Mouse (Mus musculus) bone marrow macrophage, adult 2 months (primary cell): Measurements from ENCODE around the gene Gm11034. TPM values are rescaled to one million over a fixed set of nuclear protein-coding genes. Genes with fewer than 3 reads are reported as not detected.

Experiments
- H3K27ac ChIP-seq: 2 replicates; pipeline ENCODE4 v1.5.1; 2012; ENCODE audit warnings: low read depth, low read length; ENCODE audit not compliant: insufficient read depth
- H3K4me1 ChIP-seq: 2 replicates; pipeline ENCODE4 v1.6.1; 2012; ENCODE audit warnings: low read length; ENCODE audit not compliant: control insufficient read depth, insufficient read depth
- H3K4me3 ChIP-seq: 2 replicates; pipeline ENCODE4 v1.5.1; 2012; ENCODE audit warnings: mild to moderate bottlenecking, low read length, moderate library complexity; ENCODE audit not compliant: insufficient read depth
- CTCF ChIP-seq: IDR thresholded peaks from 2 replicates; pipeline ENCODE4 v1.5.1; 2012; ENCODE audit warnings: low read depth, mild to moderate bottlenecking, low read length, moderate library complexity
- POLR2A ChIP-seq: IDR thresholded peaks from 2 replicates; pipeline ENCODE4 v1.6.1; 2012; ENCODE audit warnings: mild to moderate bottlenecking, low read depth, low read length, borderline replicate concordance
- polyA plus RNA-seq: library from polyadenylated mRNA; stranded (reverse); fragments of >200 nt; gene quantifications from 2 replicates; pipeline ENCODE4 v1.2.4, GENCODE M21; 2012; ENCODE audit not compliant: missing spikeins, insufficient read depth, insufficient read length

Gene Gm11034
- polyA plus RNA-seq, 1 experiment: not detected

DNA sequence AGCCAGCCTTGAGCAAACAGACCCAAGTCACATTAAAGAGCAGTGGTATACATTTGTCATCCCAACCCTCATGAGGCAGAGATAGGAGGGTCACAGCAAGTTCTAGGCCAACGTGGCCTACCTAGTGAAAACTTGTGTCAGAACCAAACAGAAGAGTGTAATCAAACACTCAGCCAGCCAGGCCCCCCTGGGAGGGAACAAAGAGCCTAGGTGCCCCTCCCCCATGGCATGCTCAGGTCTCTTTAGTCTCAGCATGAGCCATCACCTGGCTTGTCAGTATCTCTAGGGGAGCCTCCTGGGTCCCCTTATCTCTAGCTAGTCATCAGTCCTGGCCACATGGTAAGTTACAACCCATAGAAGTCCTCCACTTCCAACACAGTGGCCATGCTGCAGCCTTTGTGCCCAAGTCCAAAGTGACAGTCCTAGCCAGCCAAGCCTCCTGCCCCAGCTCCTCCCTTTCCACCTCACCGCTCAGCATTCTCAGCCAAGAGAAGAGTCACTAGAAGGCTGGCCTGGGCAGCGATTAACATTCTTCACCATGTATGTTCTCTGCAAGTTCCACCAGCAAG lies 43.7 kb downstream of the Gm11034 start:
- peak overlapping the region; percentile 63 for H3K27ac ChIP-seq
- no peak overlapping the region for H3K4me3 ChIP-seq
- H3K4me1 ChIP-seq: peaks cover 21% of the 10 kb centered on the region
- TF ChIP-seq CTCF (no peak), POLR2A (no peak)

- Histone ChIP-seq H3K4me1 (peaks cover 21% of the 10 kb centered on the region), H3K4me3 (no peak overlapping the region), H3K27ac (peak overlapping the region; percentile 63)
- TF ChIP-seq CTCF (no peak), POLR2A (no peak)
Observed at GRCm38 (mm10) chr8:72169098-72169668, 44.3 kb downstream of the Gm11034 start.

Other genes starting within 250 kb of the Gm11034 start
- 16.6 and 18.1 TPM in 2 replicates for gene Cyp4f18, start 204.0 kb downstream of the Gm11034 start, polyA plus RNA-seq
- not detected in 2 replicates for gene Olfr372, start 172.4 kb downstream of the Gm11034 start, polyA plus RNA-seq
- gene Olfr373, start 130.5 kb downstream of the Gm11034 start, polyA plus RNA-seq: 0.33 TPM in 1 of 2 replicates, not detected in the other
- 0.32 and 0.52 TPM in 2 replicates for gene Olfr374, start 106.6 kb downstream of the Gm11034 start, polyA plus RNA-seq
- 235 and 239 TPM in 2 replicates for gene Tpm4, start 78.7 kb downstream of the Gm11034 start, polyA plus RNA-seq
- 113 and 128 TPM in 2 replicates for gene Rab8a, start 52.4 kb downstream of the Gm11034 start, polyA plus RNA-seq
- 0.29 TPM in 1 of 2 replicates, not detected in the other for gene Hsh2d, start 24.0 kb downstream of the Gm11034 start, polyA plus RNA-seq
- 0.54 TPM in 1 of 2 replicates, not detected in the other for gene Cib3, start 799 bp downstream of the Gm11034 start, polyA plus RNA-seq
- 56.6 and 58.3 TPM in 2 replicates for gene Fam32a, start 6.1 kb upstream of the Gm11034 start, polyA plus RNA-seq
- gene Ap1m1, start 26.4 kb upstream of the Gm11034 start, polyA plus RNA-seq: 51.4 and 60.2 TPM in 2 replicates
- gene Gm10282, start 91.6 kb upstream of the Gm11034 start, polyA plus RNA-seq: 6.7 TPM in 1 of 2 replicates, not detected in the other
- gene Klf2, start 105.4 kb upstream of the Gm11034 start, polyA plus RNA-seq: 34.3 and 37.1 TPM in 2 replicates
- 64.0 and 65.1 TPM in 2 replicates for gene Eps15l1, start 207.8 kb upstream of the Gm11034 start, polyA plus RNA-seq
- 0.52 and 0.79 TPM in 2 replicates for gene Calr3, start 230.2 kb upstream of the Gm11034 start, polyA plus RNA-seq
- gene 1700030K09Rik, start 230.2 kb upstream of the Gm11034 start, polyA plus RNA-seq: 6.2 and 13.5 TPM in 2 replicates